Mouse (Mus musculus): ENCODE data around the gene Gm14151.
"Not testable (repeated sequence)": the region's sequence is repeated elsewhere in the genome, so short reads cannot be mapped to it uniquely, and the experiment has no call there.

- TF ChIP-seq POLR2A (IDR thresholded peaks at IDR 0.05; ENCODE audit: control insufficient read depth, low read depth, low read length); CTCF (IDR thresholded peaks at IDR 0.05; ENCODE audit: control insufficient read depth, insufficient read depth, insufficient replicate concordance, low read depth, low read length): not testable (repeated sequence)
These were observed 5.8 kb upstream of the Gm14151 start, which contains the start of gene Gm14147 for GRCm38 (mm10) chr2:151097945-151098344.
